In the genomic region with DNA sequence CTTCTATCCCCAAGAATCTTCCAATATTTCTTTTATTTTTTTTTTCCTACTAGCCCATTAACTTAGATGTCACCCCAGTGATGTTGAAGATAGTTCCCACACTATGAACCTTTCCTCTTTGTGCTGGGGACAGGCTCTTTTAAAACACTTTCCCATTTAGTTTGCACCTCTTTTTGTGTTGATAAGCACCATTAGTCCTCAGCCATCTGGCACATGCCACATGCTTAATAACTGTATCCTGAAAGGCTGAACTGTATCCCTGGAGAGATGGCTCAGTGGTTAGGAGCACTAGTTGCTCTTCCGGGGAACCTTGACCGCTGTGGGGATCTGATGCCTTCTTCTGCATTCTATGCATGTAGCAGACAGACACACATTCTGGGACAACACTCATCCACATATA, we compare ENCODE assay signal across 13 mouse cellular contexts.
"Had no signal": no experiment of that assay in that cellular context is flagged by ENCODE, and none has a peak within 500 bp of the region (broad histone marks: within the 10 kb centered on the region; RNA-seq: fewer than 3 reads in every experiment).

No protein-coding gene starts in this region.

- DNase-seq: gastrocnemius, postnatal 14 days; gastrocnemius, postnatal 36 days; heart, adult 18-20 months; heart, postnatal 14 days; heart, postnatal 36 days; kidney, adult 11 months; kidney, adult 2 months; kidney, adult 9 months; kidney, postnatal 10 days; kidney, postnatal 36 days; layer of hippocampus, adult 9-11 months; layer of hippocampus, postnatal 36 days; left cerebral cortex, postnatal 4 days had no signal
